13 mouse cellular contexts compared by ENCODE assay signal in the genomic region with DNA sequence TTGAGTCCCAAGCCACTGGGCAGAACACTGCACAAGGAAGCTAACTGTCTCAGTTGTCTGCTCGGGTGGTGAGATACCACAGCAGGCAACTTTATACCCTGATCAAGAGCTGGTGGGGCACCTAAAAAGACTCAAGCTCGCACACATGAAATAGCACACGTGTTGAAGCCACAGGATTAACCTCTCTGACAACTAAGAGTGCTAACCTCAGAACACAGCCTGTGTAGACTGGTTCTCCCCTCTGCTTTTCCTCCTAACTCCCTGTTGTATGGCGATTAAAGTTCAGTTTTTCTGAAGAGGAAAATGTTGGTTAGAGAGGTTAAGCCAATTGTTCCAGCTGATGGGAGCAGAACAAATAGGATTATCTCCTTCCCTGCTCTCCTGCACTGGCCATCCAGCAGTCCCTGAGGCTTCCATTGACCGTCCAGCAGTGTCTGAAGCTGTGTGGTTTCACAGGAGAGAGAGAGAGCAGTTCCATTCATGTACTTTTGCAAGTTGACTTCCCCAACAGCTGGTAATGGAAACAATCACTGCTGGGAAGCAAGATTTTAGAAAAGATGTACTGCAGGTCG.
"Had no signal": no experiment of that assay in that cellular context is flagged by ENCODE, and none has a peak within 500 bp of the region (broad histone marks: within the 10 kb centered on the region; RNA-seq: fewer than 3 reads in every experiment).

No protein-coding gene starts in this region.

- H3K36me3 ChIP-seq: limb, embryonic 10.5 days; liver, embryonic 12.5 days; neural tube, embryonic 12.5 days; stomach, embryonic 15.5 days had no signal

- H3K4me1 ChIP-seq: limb, embryonic 10.5 days; liver, embryonic 12.5 days; megakaryocyte, embryonic 14.5 days; neural tube, embryonic 12.5 days; stomach, embryonic 15.5 days had no signal

- H3K9ac ChIP-seq: liver, embryonic 12.5 days; lung, embryonic 14.5 days; neural tube, embryonic 12.5 days; stomach, embryonic 15.5 days had no signal

- H3K27ac ChIP-seq: left cerebral cortex, adult 2 months; limb, embryonic 10.5 days; liver, embryonic 12.5 days; macrophage; neural tube, embryonic 12.5 days; stomach, embryonic 15.5 days had no signal

- ATAC-seq: liver, embryonic 12.5 days had no signal

- H3K9me3 ChIP-seq: limb, embryonic 10.5 days; liver, embryonic 12.5 days; neural tube, embryonic 12.5 days; stomach, embryonic 15.5 days had no signal

- H3K4me3 ChIP-seq: left cerebral cortex, adult 2 months; limb, embryonic 10.5 days; liver, embryonic 12.5 days; megakaryocyte, embryonic 14.5 days; neural tube, embryonic 12.5 days; stomach, embryonic 15.5 days had no signal

- H3K4me2 ChIP-seq: liver, embryonic 12.5 days; lung, embryonic 14.5 days; neural tube, embryonic 12.5 days; stomach, embryonic 15.5 days had no signal

- DNase-seq: kidney, adult 18-20 months; kidney, postnatal 25 days; lung, embryonic 14.5 days; lung, postnatal 10 days; right cerebral cortex, postnatal 14 days; thymus, postnatal 36 days had no signal

- H3K27me3 ChIP-seq: liver, embryonic 12.5 days; neural tube, embryonic 12.5 days; stomach, embryonic 15.5 days had no signal
